Mouse (Mus musculus) B cell, adult 62 days (primary cell): Measurements from ENCODE around the gene Gm49359. TPM values are rescaled to one million over a fixed set of nuclear protein-coding genes. Genes with fewer than 3 reads are reported as not detected.

ENCODE experiments used
- total RNA-seq: library from RNA; stranded (reverse); gene quantifications from 4 replicates; pipeline ENCODE4 v1.2.4, GENCODE M21; 2023

The Gm49359 gene
- 13.8 to 18.8 TPM (median 14.6 TPM) in 4 replicates for total RNA-seq

DNA sequence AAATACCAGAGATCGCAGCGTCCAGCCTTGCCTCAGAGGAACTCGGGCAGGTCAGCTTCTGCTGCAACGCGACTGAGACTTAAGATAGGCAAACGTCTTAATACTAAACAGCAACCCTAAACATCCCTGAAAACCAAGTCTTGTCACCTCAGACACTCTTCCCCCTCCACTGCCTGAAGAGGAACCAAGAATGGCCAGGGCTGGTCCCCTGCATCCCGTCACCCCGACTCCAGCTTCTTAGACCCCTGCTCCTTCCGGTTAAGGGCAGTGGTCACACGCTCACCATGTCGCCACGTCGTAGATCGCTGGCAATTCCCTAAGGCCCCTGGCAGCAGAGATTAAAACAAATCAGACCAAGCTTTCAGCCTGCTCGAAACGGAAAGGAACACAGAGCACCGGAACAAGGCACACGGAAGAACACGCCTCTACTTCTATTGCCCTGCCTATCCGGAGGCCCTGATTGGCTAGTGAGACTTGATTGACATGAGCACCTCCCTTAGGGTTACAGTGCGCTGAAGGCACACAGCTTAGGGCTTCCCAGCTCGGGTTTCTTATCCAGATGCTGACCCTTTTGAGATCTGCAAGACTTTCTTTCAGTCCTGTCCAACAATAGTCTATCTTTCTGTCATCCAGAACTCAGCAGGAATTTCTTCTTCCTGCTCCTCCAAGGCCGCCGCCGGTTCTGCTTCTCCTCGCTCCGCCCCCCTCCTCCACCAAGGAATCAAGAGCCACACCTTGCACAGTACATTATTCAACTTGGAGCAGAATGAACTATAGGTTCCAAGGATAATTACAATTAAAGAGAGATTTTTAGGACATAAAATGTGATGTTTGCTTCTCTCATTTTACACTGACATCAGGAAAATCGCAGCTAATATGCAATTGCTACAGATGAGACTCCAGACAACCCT, at the start of gene Gm49359:
Gene Gm49359, minus strand, starts transcription at position 409 of the 911 bp plus-strand sequence.

Other genes starting within 250 kb of the Gm49359 start
- gene Gm3604, start 83.7 kb downstream of the Gm49359 start, total RNA-seq, result 0.61 to 1.8 TPM (median 0.86 TPM) in 4 replicates
- not detected in 4 replicates for gene Zfp935, start 91.7 kb upstream of the Gm49359 start, total RNA-seq
- gene Zfp934, start 104.4 kb upstream of the Gm49359 start, total RNA-seq, result 6.6 to 12.4 TPM (median 9.7 TPM) in 4 replicates
- gene 6720489N17Rik, start 157.3 kb upstream of the Gm49359 start, total RNA-seq, result 2.3 to 7.2 TPM (median 3.5 TPM) in 4 replicates